8 mouse cellular contexts compared by ENCODE assay signal in genomic region chr2:75657907-75658691, GRCm38 (mm10). TPM values are rescaled to one million over a fixed set of nuclear protein-coding genes. Genes with fewer than 3 reads are reported as not detected.
DNase-seq lines count a peak whose midpoint lies in the region; ATAC-seq and TF ChIP-seq lines count a peak whose summit lies in the region.

No protein-coding gene starts in this region.

- no peak for ATAC-seq in megakaryocyte, adult 5-6 weeks (ENCODE audit: poor library complexity, severe bottlenecking)
- ATAC-seq in limb, embryonic 12.5 days (ENCODE audit: insufficient number of reproducible peaks, insufficient read depth, low FRiP score, low TSS enrichment, low read depth) = no peak; the same call in 1 of the 2 replicates
- ATAC-seq in midbrain, postnatal 0 days (ENCODE audit: low FRiP score) = no peak
- ATAC-seq in megakaryocyte progenitor cell, adult 5-6 weeks (replicated peaks; ENCODE audit: poor library complexity) = no peak

- WGBS in limb, embryonic 12.5 days = 3% methylated on average over 18 of the region's 18 CpGs
- WGBS in midbrain, postnatal 0 days = 2% methylated on average over 18 of the region's 18 CpGs

- peak overlapping the region; percentile 99 for H3K9ac ChIP-seq in limb, embryonic 12.5 days (replicated peaks)
- H3K9ac ChIP-seq in midbrain, postnatal 0 days (replicated peaks; ENCODE audit: low read length, poor library complexity, severe bottlenecking) = peak overlapping the region; percentile 90

- intact Hi-C loops in heart, postnatal 10 days (cut with DNase I) = loop anchor here (2.0 kb wide), 1 partner anchor 45 kb away; no protein-coding TSS in a partner anchor

- peaks cover 29% of the 10 kb centered on the region for H3K36me3 ChIP-seq in megakaryocyte, embryonic 14.5 days (replicated peaks; ENCODE audit: low read length)
- peaks cover 22% of the 10 kb centered on the region for H3K36me3 ChIP-seq in limb, embryonic 12.5 days
- H3K36me3 ChIP-seq in midbrain, postnatal 0 days (ENCODE audit: insufficient read depth, low read length) = no peaks in the 10 kb centered on the region

- H3K4me2 ChIP-seq in limb, embryonic 12.5 days = peak overlapping the region; percentile 66
- H3K4me2 ChIP-seq in midbrain, postnatal 0 days (ENCODE audit: low read depth, low read length, poor library complexity, severe bottlenecking) = peak overlapping the region; percentile 65

- H3K4me1 ChIP-seq in megakaryocyte, embryonic 14.5 days = peaks cover 37% of the 10 kb centered on the region
- H3K4me1 ChIP-seq in limb, embryonic 12.5 days (replicated peaks) = peaks cover 20% of the 10 kb centered on the region
- H3K4me1 ChIP-seq in midbrain, postnatal 0 days (ENCODE audit: insufficient read depth, low read length) = peaks cover 11% of the 10 kb centered on the region

- TF ChIP-seq CTCF in midbrain, postnatal 0 days (IDR thresholded peaks at IDR 0.05) = no peak; the same call in 1 of the 2 replicates

- DNase-seq in cerebellum, postnatal 36 days = peak; percentile 20 to 22
- DNase-seq in heart, postnatal 10 days = peak; percentile 50
- no peak for DNase-seq in midbrain, postnatal 0 days (ENCODE audit: low spot score)
- no peak for DNase-seq in gastrocnemius, adult 8-10 months (ENCODE audit: low spot score in 2 of 2)

- peak overlapping the region; percentile 99 for H3K27ac ChIP-seq in limb, embryonic 12.5 days
- peak overlapping the region; percentile 100 for H3K27ac ChIP-seq in midbrain, postnatal 0 days (ENCODE audit: low read depth, low read length)

- no peaks in the 10 kb centered on the region for H3K9me3 ChIP-seq in megakaryocyte, embryonic 14.5 days
- H3K9me3 ChIP-seq in limb, embryonic 12.5 days = no peaks in the 10 kb centered on the region
- no peaks in the 10 kb centered on the region for H3K9me3 ChIP-seq in midbrain, postnatal 0 days (ENCODE audit: low read length)

- no peaks in the 10 kb centered on the region for H3K27me3 ChIP-seq in megakaryocyte, embryonic 14.5 days (replicated peaks)
- no peaks in the 10 kb centered on the region for H3K27me3 ChIP-seq in limb, embryonic 12.5 days
- H3K27me3 ChIP-seq in midbrain, postnatal 0 days (ENCODE audit: insufficient read depth, low read length) = no peaks in the 10 kb centered on the region

- H3K4me3 ChIP-seq in megakaryocyte, embryonic 14.5 days (replicated peaks) = peak overlapping the region; percentile 95
- H3K4me3 ChIP-seq in limb, embryonic 12.5 days (replicated peaks) = peak overlapping the region; percentile 96
- peak overlapping the region; percentile 91 for H3K4me3 ChIP-seq in midbrain, postnatal 0 days (ENCODE audit: low read depth, low read length)

RNA-seq across cellular contexts. Expression of gene Hnrnpa3, which starts 1.0 kb away (rescaled TPM):
- polyA plus RNA-seq in megakaryocyte, embryonic 14.5 days (2012; ENCODE audit: insufficient read depth, low replicate concordance) = 28.2 and 136 TPM in 2 replicates
- 596 and 620 TPM in 2 replicates for total RNA-seq in megakaryocyte, adult 5-6 weeks (2015)
- total RNA-seq in megakaryocyte, adult 5-6 weeks (2017) = 223 and 241 TPM in 2 replicates
- total RNA-seq in heart, postnatal 10 days (2021) = 100 to 1,000 TPM; 336 to 360 TPM
- 393 and 427 TPM in 2 replicates for polyA plus RNA-seq in limb, embryonic 12.5 days (2016; fragmentation: Nextera tagmentation; extraction: Ambion mirVana)
- 83.7 and 116 TPM in 2 replicates for total RNA-seq in midbrain, postnatal 0 days (2014; rRNA removed)
- polyA plus RNA-seq in midbrain, postnatal 0 days (2015; fragmentation: Nextera tagmentation; extraction: Ambion mirVana) = 87.7 and 96.6 TPM in 2 replicates
- 914 and 949 TPM in 2 replicates for total RNA-seq in megakaryocyte progenitor cell, adult 5-6 weeks (2015)
- total RNA-seq in megakaryocyte progenitor cell, adult 5-6 weeks (2017) = 277 and 390 TPM in 2 replicates
- total RNA-seq in gastrocnemius, adult 8-10 months (2022) = 100 to 1,000 TPM in 2 of 4 experiments, 10 to 100 TPM in 2; 89.8 to 139 (median 106) TPM

RNA-seq across cellular contexts. Expression of gene Nfe2l2, which starts 46.3 kb away (rescaled TPM):
- 11.9 and 34.2 TPM in 2 replicates for polyA plus RNA-seq in megakaryocyte, embryonic 14.5 days (2012; ENCODE audit: insufficient read depth, low replicate concordance)
- total RNA-seq in megakaryocyte, adult 5-6 weeks (2015) = 148 TPM in 2 replicates
- total RNA-seq in megakaryocyte, adult 5-6 weeks (2017) = 81.2 and 94.4 TPM in 2 replicates
- total RNA-seq in heart, postnatal 10 days (2021) = 10 to 100 TPM; 63.5 to 64.6 TPM
- 31.3 and 31.8 TPM in 2 replicates for polyA plus RNA-seq in limb, embryonic 12.5 days (2016; fragmentation: Nextera tagmentation; extraction: Ambion mirVana)
- total RNA-seq in midbrain, postnatal 0 days (2014; rRNA removed) = 8.9 and 9.0 TPM in 2 replicates
- polyA plus RNA-seq in midbrain, postnatal 0 days (2015; fragmentation: Nextera tagmentation; extraction: Ambion mirVana) = 11.3 and 12.5 TPM in 2 replicates
- total RNA-seq in megakaryocyte progenitor cell, adult 5-6 weeks (2015) = 117 and 119 TPM in 2 replicates
- total RNA-seq in megakaryocyte progenitor cell, adult 5-6 weeks (2017) = 59.4 and 69.2 TPM in 2 replicates
- total RNA-seq in gastrocnemius, adult 8-10 months (2022) = 10 to 100 TPM; 31.3 to 37.6 (median 34.7) TPM

Comparison
In these comparisons a context has a peak if more than half of its experiments do, and no peak if none do; other contexts are left out.
1. DNase-seq: peak in cerebellum, postnatal 36 days (2 of 2) and heart, postnatal 10 days (2 of 2); none in midbrain, postnatal 0 days (single experiment) and gastrocnemius, adult 8-10 months (0 of 2).
2. Peak in every context shown above with its lines, with median percentiles within 50 percentile points of each other: H3K4me3 ChIP-seq.